Mouse (Mus musculus) adrenal gland, postnatal 4 days (tissue): ENCODE results near the gene Padi3. TPM values are rescaled to one million over a fixed set of nuclear protein-coding genes. Genes with fewer than 3 reads are reported as not detected.

ENCODE experiments used
- DNase-seq, 2 experiments: peaks; one replicate each; pipeline ENCODE4 v3.0.0; 2021 to 2022; ENCODE audit warnings: low spot score in 2 of 2, mixed read lengths in 2 of 2
- total RNA-seq, 2 experiments: library from RNA; stranded (reverse); gene quantifications; 2 replicates each; pipeline ENCODE4 v1.2.3; 2021

Gene Padi3
- total RNA-seq, 2 experiments from 2014 or later: not detected

DNA sequence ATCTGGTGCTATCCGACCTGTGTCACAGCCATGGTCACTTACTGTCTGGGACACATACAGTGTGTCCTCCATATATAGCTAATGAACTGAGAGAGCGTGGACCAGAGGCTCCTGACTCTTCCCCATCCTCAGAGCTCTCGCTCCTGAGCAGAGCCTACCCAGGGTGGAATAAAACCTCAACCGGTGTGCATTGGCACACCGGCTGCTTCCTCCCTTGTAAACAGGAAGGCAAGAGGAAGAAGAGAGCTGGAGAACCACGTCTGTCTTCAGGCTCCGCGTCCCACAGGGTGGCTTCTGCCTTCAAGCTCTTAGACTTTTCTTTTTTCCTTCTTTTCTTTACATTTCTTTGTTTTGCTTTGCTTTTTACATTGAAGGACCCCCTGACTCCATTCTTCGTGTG lies 27.6 kb downstream of the Padi3 start:
- no peak for DNase-seq

DNA sequence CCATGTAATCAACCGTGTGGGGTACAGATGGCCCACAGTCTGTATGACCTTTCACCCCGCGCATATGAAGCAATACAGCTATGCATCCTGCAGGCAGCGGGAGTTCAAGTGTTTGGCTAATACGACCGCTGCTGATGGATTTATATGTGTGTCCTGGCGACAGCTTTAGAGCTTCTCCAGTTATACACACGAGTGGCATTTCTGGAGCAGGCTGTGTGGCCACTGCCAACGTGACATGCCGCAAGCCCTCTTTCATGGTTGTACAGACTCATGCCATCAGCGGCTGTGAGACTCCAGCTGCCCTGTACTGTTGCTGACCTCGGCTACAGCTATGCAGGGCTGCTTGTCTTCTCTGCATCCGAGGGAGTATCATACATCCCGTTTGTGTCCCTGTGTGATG lies 29.9 kb downstream of the Padi3 start:
- no peak for DNase-seq

GRCm38 (mm10) chr4:140779803-140780397 lies 30.5 kb downstream of the Padi3 start:
- peak; percentile 39 to 52 for DNase-seq

DNA sequence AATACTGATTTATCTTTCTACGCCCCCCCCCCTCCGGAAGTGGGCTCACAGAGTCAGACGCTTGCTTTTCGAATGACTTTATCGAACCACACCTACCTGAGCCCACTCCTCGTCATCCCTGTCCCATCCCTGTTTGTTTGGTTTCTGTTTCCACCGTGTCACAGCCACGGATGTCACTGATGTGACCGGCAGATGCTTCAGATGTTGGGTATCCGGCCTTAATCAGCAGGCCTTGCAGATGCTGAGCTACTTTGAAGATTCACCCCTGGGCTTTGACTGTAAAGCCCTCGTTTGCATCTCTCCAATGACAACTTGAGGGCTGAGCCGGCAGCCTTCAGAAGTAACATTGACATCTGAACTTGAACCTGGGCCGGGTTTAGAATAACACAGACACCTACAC lies 33.8 kb downstream of the Padi3 start:
- no peak for DNase-seq

DNA sequence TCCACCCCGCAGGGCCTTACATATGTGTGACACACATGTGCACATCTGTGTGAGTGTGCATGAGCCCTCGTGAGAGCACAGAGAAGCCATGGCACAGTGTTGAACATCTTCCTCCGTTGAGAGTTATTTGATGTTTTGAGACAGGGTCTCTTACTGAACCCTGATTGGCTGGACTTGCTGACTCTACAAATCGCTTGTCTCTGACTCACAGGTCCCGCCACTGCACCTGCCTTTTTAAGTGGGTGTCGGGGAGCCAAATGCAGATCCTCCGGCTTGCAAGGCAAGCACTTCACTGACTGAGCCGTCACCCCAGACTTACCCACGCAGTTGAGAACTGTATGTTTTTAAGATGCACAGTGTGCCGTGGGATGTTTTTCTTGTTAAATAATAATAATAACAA lies 34.6 kb downstream of the Padi3 start:
- no peak for DNase-seq

GRCm38 (mm10) chr4:140774893-140775292 lies 35.6 kb downstream of the Padi3 start:
- DNase-seq: no peak

DNA sequence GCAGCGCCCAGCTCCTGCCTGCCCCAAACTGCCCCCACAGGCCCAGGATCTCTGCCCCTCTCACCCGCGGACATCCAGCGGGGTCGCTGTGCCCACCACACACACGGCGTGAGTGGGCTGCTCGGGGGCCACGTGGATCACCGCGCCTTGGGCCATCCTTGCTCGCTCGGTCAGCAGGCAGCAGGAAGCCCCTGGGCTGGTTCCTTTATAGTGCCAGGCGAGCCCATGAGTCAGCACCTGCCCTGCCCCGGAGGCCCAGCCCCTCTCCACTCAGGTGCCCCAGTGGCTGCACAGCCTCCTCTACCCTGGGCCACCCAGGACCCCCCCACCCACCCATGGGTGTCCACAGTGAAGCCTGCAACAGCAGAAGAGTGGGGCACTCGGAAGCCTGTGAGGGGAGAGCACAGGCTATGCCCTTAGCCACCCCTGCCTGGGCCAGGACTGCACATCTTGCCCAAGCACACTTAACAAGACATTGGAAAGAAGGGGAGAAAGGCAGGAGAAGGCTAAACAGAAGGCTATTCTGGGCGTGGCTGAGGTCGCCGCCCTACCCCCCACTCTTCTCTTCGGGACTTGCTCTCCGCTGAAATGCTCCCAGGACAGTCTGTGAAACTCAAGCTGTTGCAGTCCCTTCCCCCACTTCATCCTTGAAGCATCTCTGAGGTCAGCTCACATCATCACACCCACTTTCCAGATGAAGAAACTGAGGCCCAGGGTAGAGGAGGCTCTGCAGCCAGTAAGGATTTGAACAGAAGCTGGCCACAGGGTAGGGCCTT lies 36.2 kb downstream of the Padi3 start, which contains the start of gene Padi4:
TSS of gene Padi4 (minus strand) at position 212 of the 776 bp plus-strand sequence.
- no peak for DNase-seq

DNA sequence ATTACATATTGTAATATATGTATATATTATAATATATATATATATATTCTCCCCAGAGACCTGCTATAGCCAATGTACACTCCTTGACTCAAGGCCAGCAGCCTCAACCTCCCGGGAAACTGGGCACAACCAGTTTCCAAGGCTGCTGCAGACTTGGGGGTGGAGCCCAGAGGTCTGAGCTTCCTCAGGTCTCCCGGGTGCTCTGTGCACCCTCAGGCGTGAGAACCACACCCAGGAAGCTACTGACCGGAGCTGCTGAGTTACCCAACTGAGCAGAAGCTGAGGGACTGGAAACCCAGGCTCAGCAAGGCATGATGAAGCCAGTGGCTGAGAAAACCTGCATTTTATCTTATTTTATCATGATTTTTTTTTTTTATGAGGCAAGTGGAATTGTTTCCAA lies 39.4 kb downstream of the Padi3 start:
- no peak for DNase-seq

- DNase-seq: peak in 1 of 2 experiments; percentile 18
Measured at GRCm38 (mm10) chr4:140770433-140770832, 40.0 kb downstream of the Padi3 start.

GRCm38 (mm10) chr4:140768973-140769372 lies 41.5 kb downstream of the Padi3 start:
- DNase-seq: no peak

GRCm38 (mm10) chr4:140765936-140766335 lies 44.5 kb downstream of the Padi3 start:
- DNase-seq: no peak

DNA sequence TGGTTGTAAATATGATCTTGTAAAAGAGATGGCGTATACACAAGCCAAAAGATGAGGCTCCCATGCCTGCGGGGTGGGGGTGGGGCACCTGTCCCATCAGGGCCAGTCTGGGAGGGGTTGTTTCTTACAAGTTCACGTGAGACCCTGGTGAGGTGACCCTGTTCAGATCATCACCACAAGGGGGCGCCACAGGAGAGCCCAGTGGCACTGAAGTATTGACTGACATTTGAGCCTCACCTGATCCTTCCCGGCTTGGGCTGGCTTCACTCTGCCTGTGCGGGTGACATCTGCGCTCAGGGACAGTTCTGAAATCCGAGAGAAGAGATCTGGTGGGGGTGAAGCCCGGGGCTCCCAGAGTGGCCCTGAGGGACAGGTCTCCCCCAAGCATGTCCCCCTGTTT lies 47.3 kb downstream of the Padi3 start:
- peak; percentile 26 to 52 for DNase-seq

GRCm38 (mm10) chr4:140761601-140762000 lies 48.8 kb downstream of the Padi3 start:
- no peak for DNase-seq

- no peak for DNase-seq
Measured at GRCm38 (mm10) chr4:140755811-140756210, 54.6 kb downstream of the Padi3 start.

DNA sequence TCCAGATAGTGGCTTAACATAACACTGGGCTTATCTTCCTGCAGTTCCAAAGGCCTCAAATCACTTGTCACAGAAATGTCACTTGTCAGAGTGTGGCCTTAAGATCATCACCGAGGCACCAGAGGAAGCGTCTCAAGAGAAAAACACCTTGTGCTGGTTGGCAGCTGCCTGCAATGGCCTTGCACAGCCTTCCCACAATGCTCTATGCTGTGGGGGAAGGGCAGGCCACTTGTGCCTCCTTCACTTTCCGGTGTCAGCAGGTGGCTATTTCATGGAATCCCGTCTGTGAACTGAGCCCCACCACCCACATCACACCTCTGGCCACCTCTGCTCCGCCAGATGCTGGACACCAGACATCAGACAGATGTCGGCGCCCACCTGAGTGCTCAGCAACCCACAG lies 57.1 kb downstream of the Padi3 start:
- DNase-seq: no peak

GRCm38 (mm10) chr4:140750328-140750727 lies 60.1 kb downstream of the Padi3 start:
- DNase-seq: no peak

- DNase-seq: no peak
Measured at GRCm38 (mm10) chr4:140747978-140748377, 62.5 kb downstream of the Padi3 start.

GRCm38 (mm10) chr4:140744654-140745053 lies 65.8 kb downstream of the Padi3 start:
- peak in 1 of 2 experiments; percentile 55 for DNase-seq

DNA sequence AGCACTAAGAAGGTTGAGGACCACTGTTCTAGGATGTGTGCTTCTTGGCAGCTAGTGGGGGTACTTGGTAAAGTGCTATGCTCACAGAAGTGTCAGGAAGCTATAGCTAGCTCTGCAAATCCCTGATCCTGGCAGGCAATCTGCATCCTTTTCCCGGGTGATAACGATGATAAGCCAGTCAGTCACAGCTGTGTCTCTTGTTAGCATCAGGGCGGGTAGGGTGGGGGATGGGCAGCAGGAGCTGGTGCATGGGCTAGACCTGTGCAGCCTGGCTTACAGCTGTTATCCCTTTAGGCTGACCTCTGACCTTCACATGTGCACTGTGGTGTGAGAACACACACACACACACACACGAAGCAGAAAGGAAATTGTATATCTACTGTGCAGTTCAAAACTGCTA lies 67.4 kb downstream of the Padi3 start:
- DNase-seq: no peak

- DNase-seq: no peak
Measured at GRCm38 (mm10) chr4:140742543-140742942, 67.9 kb downstream of the Padi3 start, which contains the start of gene Padi6. Gene Padi6 (minus strand): TSS chr4:140742643.

DNA sequence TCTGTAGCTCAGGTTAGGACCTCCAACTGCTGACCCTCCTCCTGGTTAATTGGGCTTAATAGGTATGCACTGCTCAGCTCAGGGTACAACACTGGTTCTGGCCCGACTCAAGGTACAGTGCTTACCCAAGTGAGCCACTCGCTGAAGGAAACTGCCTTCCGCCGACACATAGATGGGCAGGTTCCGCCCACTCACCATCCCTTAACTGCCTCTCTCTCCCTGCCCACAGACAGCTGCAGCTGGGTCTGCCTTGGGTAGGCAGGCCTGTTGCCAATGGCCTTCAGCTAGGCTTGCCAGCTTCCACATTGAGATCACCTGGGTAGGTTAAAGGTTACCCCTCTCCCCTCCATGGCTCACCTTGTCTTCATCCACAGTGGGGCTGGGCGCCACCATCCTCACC lies 69.0 kb downstream of the Padi3 start:
- DNase-seq: no peak

DNA sequence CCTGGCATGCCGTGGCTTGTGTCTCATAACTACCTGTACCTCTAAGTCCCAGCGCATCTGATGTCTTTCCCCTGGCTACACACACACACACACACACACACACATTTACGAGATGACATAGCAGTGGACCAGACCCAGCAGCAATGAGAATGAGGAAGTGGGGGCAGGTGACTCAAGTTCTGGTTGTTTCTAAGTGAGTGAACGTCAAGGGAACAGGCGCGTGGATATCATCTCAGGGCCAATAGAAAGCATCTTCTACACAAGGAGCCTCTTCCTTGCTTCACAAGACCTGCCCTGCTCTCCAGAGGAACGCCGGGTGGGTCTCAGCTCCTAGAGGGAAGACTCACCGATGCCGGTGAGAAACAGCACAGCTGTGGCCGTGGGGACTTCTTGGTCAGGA lies 69.8 kb downstream of the Padi3 start:
- DNase-seq: no peak
